In the genomic region with DNA sequence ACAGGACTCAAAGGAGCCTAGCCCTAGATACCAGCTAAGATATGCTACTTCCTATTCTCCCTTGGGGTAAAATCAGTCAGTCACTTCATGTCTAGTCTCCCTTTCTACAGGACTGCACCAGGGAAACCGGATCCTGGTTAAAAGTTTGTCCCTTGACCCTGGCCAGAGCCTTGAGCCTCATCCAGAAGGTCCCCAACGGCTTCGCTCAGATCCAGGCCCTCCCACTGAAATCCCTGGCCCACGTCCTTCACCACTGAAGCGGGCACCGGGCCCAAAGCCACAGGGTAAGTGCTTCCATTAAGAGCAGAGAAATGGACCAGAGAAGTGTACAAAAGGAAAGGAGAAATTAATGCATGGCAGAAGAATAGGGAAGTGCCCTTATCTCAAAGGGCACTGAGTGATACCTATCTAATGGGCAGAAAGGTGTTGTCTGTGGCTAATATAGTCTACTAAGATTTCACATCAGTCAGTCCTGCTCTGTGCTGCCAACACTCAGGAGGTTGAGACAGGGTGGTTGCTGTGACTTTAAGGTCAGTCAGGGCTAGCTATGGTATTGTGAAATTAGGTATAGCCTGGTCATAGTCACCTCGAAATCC, we compare ENCODE assay signal across 17 mouse cellular contexts. TPM values are rescaled to one million over a fixed set of nuclear protein-coding genes. Genes with fewer than 3 reads are reported as not detected.
DNase-seq lines count a peak whose midpoint lies in the region; ATAC-seq lines count a peak whose summit lies in the region.
"Had no signal": no experiment of that assay in that cellular context is flagged by ENCODE, and none has a peak within 500 bp of the region (broad histone marks: within the 10 kb centered on the region; RNA-seq: fewer than 3 reads in every experiment).

No protein-coding gene starts in this region.

- peak; percentile 70 for DNase-seq in heart, adult 11 months
- no peak for DNase-seq in heart, adult 18-20 months
- DNase-seq in Muller cell, postnatal 12 days (ENCODE audit: inconsistent ontology term), result peak; percentile 46
- DNase-seq in adrenal gland, adult 8-10 months, result peak; percentile 67
- no peak for DNase-seq in layer of hippocampus, adult 9-10 months (ENCODE audit: low spot score)
- DNase-seq: B cell, adult 2 months; gastrocnemius, postnatal 25 days; kidney, adult 9 months; kidney, postnatal 10 days; retina, postnatal 1 day; right cerebral cortex, postnatal 14 days had no signal

- ATAC-seq in granulocyte monocyte progenitor cell, adult 5-6 weeks (replicated peaks; ENCODE audit: poor library complexity, severe bottlenecking), result 0 out of 2 replicates have a peak, but pooled peaks have one; percentile 3
- ATAC-seq: forebrain, embryonic 15.5 days; hindbrain, postnatal 0 days; intestine, embryonic 15.5 days; midbrain, embryonic 15.5 days had no signal

RNA-seq across cellular contexts. Expression of gene Fgd1, which starts 20.2 kb away (rescaled TPM):
- total RNA-seq in heart, adult 18-20 months (2021), result 1 to 10 TPM; 6.2 to 7.4 TPM
- total RNA-seq in adrenal gland, adult 8-10 months (2022), result 10 to 100 TPM; 17.1 to 25.9 (median 24.3) TPM
- total RNA-seq in granulocyte monocyte progenitor cell, adult 5-6 weeks (2014; fragmentation: Nextera tagmentation), result 2.2 and 3.6 TPM in 2 replicates
- 0.67 and 3.0 TPM in 2 replicates for total RNA-seq in granulocyte monocyte progenitor cell, adult 5-6 weeks (2017)
- total RNA-seq: neutrophil, adult 5-6 weeks had no signal

RNA-seq across cellular contexts. Expression of gene Tsr2, which starts 30.2 kb away (rescaled TPM):
- total RNA-seq in heart, adult 18-20 months (2021), result 10 to 100 TPM; 13.7 to 16.4 TPM
- total RNA-seq in adrenal gland, adult 8-10 months (2022), result 10 to 100 TPM; 50.4 to 58.4 (median 54.8) TPM
- 27.9 and 51.3 TPM in 2 replicates for total RNA-seq in granulocyte monocyte progenitor cell, adult 5-6 weeks (2014; fragmentation: Nextera tagmentation)
- 40.8 and 50.2 TPM in 2 replicates for total RNA-seq in granulocyte monocyte progenitor cell, adult 5-6 weeks (2017)

RNA-seq across cellular contexts. Expression of gene Gnl3l, which starts 49.0 kb away (rescaled TPM):
- 10 to 100 TPM; 32.9 TPM for total RNA-seq in heart, adult 18-20 months (2021)
- total RNA-seq in adrenal gland, adult 8-10 months (2022), result 10 to 100 TPM; 79.3 to 90.8 (median 85.5) TPM
- 37.0 and 55.5 TPM in 2 replicates for total RNA-seq in granulocyte monocyte progenitor cell, adult 5-6 weeks (2014; fragmentation: Nextera tagmentation)
- total RNA-seq in granulocyte monocyte progenitor cell, adult 5-6 weeks (2017), result 46.9 and 47.9 TPM in 2 replicates

Comparison
In these comparisons a context has a peak if more than half of its experiments do, and no peak if none do; other contexts are left out.
1. DNase-seq: peak in heart, adult 11 months (single experiment), Muller cell, postnatal 12 days (single experiment) and adrenal gland, adult 8-10 months (single experiment); none in heart, adult 18-20 months (0 of 2) and layer of hippocampus, adult 9-10 months (single experiment).